Mouse (Mus musculus) kidney, postnatal 14 days (tissue): Measurements from ENCODE around the gene Dpy30.
A peak's percentile ranks its signal among the peaks of the same experiment; 100 is the strongest.

ENCODE experiments used
- DNase-seq: peaks from one replicate; pipeline ENCODE4 v3.0.0; 2022; ENCODE audit warnings: mixed read lengths

Dpy30 gene

DNA sequence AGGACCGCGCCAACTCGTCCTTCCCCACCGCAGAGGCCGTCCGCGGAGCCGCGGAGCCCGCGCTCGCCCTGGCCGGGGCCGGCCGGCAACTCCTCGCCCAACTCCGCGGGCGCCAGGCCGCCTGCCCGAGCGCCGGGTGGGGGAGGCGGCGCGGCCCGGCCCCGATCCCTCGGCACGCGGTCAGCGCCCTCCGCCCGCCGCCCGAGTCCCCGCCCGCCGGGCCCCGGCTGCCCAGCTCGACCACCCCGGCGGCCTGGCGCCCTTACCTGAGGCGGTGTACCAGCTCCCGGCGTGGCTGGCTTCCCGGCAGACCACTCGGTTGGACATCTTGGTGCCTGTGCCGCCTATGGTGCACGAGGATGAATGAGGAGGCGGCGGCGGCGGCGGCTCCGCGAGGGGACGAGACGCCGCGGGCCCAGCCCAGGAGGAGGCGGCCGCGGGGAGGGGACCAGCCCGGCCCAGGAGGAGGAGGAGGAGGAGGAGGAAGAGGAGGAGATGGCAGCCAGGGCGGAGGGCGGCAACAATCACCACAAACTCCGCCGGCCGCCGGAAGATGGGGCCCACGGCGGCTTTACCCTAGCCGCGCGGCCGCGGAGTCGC is 29.2 kb downstream of the Dpy30 start:
- peak; percentile 93 for DNase-seq

DNA sequence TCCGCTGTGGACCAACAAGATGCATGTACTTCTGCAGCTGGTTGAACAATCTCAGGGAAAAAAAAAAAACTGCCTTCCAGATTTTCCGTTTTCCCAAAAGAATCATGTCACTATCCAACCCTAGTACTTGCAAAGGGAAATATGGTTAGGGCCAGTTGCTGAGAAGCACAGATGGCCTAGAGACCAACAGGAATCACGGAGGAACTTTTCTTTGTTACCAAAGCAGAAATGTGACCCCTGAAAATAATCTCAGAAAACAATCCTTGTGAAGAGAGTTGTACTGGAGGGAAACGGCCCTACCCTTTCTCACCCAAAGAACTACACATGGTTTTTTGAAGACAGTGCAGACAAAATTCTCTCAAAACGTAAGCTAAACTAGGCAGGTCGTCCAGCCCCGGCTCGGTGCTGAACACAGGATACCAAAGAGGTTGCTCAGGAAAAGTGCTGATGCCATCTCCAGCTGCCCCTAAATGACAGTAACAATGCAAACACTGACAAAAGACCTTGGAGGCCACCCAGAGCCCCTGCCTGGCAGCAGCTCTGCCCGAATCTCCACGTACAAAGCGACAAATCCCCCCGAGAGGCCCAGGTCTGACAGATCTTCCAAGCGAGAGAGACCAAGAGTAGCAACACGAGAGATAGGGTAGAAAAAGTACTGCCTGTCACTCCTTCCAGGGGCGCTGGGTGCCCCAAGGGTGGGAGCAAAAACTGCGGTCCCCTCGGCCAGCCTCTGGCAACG is 29.9 kb downstream of the Dpy30 start:
- peak; percentile 25 for DNase-seq

DNA sequence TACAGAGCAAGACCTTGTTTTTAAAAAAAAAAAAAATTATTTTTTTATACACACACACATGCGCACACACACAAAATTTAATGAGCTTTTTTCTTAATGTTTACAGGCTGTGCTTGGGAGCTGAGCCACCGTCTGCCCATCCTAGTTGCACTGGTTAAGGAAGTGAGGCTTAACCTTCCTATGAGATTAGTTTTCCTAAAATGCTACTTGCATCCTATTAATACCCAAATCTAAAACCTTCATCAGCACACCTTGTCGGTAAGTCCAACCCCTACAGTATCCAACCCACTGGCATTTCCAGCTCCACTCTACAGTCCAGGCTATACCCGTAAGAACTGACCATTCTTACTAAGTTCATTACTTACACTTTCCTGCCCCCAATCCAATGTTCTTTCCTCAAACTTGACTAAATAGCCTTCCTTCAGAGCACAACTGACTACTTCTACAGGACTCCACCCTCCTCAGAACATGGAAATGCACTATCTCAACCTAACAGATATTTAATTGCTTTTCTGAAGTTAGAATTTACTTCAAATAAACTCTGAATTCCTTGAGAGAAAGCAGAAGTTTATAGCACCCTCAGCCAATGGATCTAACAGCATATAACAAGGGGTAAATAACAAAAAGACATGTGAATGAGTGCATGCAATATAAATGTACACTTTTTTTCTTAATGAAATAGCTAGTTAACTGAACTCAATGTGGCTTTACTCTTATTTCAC is 31.9 kb downstream of the Dpy30 start:
- DNase-seq, result no peak

DNA sequence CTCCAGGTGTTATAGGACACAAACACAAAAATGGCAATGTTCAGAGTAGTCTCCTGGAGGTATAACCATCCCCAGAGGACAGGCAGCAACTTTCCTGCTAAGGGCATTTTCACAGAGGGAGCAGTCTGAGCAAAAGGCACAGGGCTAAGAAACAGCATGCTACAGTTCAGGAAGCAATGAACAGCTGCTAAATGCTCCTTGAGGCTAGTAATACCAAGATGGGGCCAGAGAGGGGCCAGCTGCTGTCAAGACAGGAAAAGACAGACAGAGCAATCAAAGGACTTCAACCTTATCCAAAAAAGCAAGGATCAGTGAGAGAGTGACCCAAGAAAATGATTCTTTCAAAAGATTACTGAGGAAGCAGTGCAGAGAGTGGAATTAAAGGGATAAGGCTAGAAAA is 32.9 kb downstream of the Dpy30 start:
- DNase-seq, result peak; percentile 12

DNA sequence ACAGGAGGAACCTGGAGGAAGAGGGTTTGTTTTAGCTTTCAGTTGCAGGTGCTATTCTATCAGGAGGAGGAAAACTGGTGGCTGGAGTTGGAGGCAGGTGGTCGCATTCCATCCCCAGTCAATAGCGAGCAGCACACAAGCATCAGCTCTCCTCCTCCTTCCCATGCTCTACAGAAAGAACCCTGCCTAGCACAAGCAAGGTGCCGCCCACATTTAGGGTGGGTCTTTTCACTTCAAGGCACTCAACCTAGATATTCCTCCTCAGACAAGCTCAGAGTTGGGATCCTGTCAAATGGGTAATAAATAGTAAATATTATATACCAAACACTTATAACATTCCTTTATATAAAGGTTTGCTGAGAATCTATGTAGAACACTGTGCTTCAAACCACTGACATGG is 33.5 kb downstream of the Dpy30 start:
- DNase-seq, result no peak

DNA sequence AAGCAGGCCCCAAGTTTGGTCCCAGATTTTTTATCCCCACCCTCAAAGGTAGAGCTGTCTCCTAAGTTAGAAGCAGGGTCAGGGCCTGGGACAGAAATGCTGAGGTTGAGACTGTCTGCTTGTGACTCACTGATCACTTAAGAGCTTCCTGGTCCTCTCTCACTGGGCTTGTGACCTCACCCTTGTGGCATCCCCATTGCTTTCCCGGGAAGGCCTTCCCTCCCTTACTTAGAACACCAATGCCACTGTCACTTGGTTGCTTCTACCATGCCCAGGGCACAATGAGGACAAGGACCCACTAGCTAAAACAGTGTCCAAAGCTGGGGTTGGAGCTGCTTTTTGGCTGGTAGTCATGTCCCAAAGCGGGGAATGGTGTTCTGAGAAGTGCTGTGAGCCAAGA is 35.1 kb downstream of the Dpy30 start:
- DNase-seq, result no peak

DNA sequence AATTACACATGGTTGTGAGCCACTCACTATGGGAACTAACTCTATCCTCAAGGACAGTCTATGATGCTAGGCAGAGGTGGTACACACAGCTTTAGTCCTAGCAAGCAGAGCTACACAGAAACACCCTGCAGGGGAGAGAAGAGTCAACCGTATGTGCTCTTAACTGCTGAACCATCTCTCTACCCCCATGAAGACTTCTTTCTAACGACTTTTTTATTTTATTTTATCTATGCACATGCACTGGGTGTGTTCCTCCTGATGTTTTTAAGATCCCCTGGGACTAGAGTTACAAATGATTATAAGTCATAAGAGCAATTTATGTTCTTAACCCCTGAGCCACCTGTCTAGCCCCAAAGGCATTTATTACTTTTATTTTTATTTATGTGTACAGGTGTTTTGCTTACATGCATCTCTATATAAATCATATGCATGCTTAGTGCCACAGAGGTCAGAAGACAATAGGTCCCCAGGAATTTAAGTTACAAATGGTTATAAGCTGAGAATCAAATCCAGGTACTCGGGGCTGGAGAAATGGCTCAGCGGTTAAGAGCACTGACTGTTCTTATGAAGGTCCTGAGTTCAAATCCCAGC is 37.5 kb downstream of the Dpy30 start:
- no peak for DNase-seq

DNA sequence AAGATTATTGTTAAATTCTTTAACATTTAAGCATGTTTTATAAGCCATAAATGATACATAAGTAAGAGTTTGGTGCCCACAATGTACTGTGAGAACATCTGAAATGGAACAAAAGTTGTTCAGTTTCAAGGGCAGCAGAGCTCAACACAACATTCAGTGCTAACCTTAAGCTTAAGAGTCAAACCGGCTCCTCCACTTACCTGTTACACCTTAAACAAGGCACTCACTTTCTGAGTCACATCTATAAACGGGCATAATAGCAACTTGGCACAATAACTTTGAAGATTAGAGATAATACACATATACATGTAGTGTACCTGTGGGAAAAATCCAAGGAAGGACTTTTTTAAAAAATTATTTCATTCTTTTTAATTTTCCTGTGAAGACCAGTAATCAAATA is 38.0 kb downstream of the Dpy30 start:
- DNase-seq, result no peak

DNA sequence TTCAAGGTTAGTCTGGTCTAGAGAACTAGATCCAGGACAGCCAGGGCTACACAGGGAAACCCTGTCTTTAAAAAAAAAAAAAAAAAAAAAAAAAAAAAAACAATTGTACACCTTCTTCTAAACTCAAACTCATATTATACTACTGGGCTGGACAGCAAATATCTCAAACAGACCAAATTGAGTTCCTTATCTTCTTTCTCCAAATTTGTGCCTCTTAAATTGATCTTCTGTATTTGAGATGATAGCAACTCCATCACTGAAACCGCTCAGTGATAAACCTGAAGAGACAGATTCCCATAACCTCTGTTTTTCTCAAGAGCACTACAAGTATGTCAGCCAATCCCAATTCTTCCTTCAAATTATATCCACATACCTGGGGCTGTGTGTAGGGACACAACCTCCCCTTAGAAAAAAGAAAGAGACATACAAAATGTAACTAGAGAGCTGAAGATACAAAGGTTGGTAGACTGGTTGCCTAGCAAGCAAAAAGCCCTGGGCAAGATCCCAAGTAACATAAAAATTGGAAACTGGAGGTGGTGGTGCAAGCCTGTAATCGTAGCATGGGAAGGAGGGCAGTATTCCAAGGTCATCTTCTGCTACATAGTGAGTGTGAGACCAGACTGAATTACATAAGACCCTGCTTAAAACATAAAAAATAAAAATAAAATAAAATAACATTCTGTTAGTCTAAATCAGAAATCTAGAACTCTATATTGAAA is 39.2 kb downstream of the Dpy30 start:
- peak; percentile 56 for DNase-seq

DNA sequence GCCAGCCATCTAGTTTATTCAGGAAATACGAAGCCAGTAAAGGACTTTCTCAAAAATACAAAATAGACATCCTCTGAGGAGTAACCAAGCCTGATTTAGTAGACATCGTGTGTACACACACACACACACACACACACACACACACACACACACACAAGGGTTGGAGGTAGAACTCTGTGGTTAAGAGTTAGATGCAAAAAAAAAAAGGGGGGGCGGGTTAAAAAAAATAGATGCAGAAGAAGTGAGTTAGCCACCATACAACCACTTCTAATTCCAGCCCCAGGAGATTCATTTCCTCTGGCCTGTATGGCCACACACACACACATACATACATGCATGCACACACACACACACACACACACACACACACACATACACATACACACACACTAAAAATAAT is 41.7 kb downstream of the Dpy30 start:
- no peak for DNase-seq

DNA sequence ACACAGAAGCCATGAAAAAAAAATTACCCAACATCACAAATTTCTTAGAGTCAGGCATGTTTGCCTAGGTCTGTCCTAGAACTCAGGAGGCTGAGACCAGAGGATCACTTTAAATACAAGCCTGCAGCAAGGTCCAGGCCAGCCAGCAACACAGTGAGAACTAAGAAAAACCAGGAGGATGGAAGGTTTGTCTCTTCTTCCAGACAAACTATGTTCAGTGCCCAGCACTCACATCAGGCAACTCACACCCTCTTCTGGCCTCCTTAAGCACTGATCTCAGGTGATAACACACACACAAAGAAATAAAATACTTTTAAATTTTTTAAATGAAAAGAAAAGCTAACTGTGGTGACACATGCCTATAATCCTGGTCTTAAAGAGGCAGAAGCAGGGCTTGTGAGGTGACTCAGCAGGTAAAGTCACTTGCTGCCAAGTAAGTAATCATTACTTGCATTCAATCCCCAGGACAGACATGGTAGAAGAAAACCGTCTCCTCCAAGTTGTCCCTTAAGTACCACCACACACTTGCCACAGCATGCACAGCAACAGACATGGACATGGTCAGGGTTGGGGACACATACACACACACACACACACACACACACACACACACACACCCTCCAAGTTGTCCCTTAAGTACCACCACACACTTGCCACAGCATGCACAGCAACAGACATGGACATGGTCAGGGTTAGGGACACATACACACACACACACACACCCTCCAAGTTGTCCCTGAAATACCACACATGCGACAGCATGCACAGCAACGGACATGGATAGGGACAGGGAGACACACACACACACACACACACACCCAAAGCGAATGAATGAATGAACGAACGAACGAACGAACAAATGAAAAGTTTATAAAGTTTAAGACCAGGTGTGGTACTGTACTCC is 44.5 kb downstream of the Dpy30 start:
- no peak for DNase-seq

DNA sequence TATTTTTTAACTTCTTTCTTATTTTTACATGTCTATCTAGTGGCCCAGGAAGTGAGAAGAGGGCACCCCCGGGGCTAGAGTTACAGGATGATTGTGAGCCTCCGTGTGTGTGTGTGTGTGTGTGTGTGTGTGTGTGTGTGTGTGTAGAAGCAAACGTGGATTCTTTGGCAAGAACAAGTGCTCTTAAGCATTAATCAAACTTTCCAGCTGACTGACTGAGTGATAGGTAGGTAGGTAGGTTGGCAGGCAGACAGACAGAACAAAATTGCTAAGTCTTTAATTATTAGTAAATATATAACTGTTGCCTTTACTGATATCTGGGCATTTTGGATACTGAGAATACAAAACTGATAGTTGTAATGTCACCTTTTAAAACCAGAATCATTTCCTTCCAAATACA is 49.3 kb downstream of the Dpy30 start:
- no peak for DNase-seq

DNA sequence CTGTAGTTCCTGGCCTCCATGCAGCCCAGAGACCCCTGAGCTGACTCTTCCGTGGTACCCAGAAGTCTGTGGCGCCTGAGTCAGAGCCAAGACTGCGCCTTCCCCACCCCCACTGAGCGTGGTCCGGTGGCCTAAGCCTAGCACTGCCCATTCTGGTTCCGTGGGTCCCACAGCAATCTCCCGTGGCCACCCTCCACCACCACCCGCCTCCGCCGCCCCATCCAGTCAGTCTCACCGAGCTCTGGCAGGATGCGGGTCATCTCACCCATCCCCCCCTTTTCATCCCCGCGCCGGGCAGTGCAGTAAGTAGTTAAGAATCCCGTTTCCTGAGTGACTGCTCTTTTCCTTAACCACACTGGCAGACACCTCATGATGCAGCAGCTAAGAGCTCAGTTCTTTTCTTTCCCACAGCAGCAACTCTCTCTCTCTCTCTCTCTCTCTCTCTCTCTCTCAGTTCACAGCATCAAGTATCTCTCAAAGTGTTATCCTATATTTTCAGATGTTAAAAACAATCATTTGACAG is 51.0 kb downstream of the Dpy30 start:
- DNase-seq, result no peak

DNA sequence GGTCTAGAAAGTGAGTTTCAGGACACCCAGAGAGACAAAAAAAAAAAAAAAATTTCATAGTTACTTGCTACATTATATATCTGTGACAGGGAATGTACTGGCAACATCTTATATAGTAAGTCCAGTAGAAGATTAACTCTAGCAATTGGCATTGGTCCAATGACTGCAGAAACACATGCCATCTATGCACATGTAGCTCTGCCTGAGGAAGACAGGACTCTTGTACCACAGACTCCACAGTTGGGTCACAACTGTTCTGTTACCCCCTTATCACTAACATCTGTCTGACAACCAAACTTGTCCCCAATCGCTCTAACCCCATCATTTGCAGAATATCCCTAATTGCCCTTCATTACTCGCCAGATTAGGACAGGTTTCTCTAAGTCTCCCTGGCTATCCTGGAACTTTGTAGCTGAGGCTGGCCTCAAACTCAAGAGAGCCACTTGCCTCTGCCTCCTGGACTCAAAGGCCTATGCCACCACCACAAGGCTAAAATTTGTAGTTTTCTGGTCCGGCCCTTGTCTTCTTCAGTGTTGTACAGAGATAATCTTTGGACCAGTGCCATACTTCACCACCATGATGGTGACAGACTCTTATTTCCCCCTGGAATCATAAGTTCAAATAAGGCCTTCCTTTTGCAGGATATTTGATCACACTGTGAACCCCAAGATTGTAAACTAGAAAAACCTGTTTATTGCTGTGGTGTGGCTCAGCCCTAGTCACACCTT is 52.0 kb downstream of the Dpy30 start:
- peak; percentile 33 for DNase-seq

DNA sequence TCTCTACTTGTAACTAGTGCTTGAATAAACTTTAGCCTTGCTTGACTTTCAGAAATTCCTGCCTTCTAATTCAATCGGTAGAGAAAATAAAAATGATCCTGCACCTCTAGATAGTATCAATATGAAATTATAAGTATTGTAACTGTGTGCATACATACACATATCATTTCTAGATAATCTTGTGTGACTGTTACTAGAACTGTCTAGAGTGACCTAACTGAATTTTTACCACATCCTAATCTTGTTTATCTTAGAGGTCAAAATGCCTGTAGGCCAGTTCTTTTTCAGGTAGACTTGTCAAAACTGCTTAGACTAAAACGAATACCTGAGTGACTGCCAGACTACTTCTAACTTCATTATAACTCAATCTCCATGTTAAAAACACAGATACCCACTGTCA is 53.5 kb downstream of the Dpy30 start:
- no peak for DNase-seq

DNA sequence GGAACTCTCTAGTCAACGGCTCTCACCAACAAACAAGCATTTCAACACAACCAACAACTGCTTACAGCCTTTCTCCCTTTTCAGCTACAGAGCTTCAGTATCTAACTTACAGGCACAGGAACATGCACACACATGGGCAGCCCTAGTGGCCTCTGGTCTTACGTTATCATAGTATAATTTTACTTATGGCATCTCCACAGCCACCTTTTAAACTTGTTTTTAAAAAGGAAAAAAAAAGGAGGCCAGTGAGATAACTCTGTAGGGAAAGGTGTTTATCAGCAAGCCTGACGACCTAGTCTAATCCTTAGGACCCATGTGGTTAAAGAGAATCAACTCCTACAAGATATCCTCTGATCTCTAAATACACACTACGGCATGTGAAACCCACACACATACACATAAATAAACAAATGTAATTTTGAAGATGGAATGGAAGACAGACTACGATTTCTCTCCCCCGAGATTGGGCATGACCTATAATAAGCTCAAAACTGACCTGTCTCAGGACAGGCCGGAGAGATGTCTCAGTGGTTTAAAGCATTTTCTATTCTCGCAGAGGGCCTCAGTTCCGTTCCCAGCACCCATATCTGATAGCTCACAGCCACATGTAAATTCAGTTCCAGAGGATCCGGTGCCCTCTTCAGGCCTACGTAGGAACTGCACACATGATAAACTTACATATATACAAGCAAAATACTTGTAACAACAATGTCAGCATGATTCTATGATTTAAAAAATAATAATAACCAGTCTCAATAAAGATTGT is 56.1 kb downstream of the Dpy30 start:
- no peak for DNase-seq

DNA sequence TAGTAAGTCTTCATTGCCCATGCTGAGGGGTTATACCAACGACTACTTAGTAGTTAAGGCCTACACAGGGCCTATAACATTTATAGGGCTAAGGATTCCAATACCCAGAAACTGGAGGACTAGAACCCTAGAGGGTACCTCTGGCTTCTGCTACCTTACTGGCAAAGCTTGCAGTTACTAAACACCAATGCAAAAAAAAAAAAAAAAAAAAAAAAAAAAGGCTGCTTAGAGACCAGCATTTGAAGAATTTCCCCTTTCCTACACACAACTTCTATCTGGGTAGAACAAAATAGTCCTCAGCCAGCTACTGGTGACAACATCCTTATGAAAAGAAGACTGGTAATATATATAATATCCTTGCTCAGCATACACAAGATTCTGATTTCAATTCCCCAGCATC is 58.1 kb downstream of the Dpy30 start:
- no peak for DNase-seq

DNA sequence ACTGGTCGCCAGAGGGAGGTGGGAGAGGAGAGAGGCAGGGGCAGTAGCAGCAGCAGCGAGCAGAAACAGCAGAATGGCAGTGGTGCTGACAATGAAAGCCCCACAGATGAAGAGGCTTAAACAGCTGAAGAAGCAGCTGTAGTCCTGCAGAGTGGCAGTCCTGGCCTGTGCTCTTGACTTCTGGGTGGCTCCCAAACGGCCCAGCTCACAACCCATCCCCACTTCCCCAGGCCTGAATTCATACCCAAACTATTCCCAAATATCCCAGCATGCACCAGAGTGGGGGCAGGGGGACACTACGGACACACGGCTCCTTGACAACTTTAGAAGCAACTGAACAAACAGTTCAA is 58.6 kb downstream of the Dpy30 start:
- no peak for DNase-seq

DNA sequence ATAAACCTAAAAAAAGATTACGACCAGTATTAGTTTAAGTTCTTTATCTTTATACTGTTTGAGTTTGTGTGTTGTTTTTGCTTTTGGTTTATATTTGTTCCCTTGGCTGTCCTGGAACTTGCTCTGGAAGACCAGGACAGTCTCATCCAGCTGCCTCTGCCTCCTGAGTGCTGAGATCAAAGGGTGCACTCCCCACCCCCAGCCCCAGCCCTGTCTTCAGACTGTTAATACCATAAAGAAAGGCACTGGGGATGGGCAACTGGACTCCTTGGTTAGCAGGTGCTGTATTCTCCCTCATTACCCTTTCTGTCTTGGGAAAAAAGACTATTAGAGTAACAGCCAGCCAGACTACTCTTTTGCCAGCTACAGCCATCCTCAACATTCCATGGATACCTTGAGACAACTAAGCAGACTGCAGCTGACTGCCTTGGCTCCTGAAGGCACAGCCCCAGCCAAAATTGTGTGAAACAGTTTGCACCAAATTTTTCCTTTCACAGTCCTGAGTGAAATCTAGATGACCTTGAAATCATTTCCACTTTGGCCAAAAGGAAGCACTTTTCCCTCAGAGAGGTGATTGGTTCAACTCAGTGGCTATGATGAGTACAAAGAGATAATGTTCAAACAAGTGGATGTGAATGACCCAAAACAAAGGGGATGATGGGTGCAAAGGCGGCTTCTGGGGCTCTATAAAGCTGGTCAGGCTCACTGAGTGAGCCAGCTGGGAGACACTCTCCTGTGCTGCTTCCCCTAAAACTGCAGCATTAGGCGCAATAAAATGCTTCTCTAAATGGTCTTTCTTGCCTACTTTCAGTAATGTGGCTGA is 59.2 kb downstream of the Dpy30 start:
- DNase-seq, result peak; percentile 21

DNA sequence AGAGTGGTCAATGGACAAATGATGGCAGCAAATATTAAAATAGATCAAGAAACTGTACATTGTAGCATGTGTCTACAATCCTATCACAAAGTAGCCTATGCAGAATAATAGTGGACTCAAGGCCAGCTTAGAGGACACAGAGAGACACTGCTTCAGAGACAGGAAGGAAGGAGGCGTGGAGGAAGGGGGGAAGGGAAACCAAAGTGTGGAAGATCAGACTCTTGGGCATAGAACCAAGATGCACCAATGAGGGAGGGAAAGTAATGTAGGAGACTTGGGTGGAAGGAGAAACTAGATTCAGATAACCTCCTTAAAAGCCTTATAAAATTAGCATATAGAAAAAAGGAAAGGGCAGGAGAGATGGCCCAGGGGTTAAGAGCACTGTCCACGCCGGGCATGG is 61.3 kb downstream of the Dpy30 start:
- no peak for DNase-seq
